Mouse (Mus musculus): Measurements from ENCODE around the gene Anxa2. TPM values are rescaled to one million over a fixed set of nuclear protein-coding genes. Genes with fewer than 3 reads are reported as not detected.
A peak's percentile ranks its signal among the peaks of the same experiment; 100 is the strongest.

The Anxa2 gene
- total RNA-seq, 2 experiments from 2014 or later: 90.8 to 119 TPM

DNA sequence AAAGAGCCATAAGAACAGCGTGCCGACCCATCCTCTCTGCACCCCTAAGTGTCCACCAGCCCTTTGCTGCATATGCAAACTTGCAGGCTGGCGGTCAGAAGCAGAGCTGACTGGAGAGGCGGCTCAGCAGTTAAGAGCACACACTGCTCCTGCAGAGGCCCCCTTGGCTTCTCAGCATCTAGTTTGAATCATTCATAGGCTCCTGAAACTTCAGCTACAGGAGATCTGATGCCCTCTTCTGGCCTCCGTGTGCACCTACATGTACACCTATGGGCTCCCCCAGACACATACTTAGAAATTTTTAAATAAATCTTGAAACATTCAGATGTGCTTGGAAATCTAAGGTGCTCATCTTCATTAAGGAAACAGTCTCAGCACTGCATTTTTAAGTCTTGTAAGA, 35.6 kb downstream of the Anxa2 start:
- intact Hi-C loops (cut with DNase I; ENCODE audit: low total_unique reads): loop anchor here (5.0 kb wide), 1 partner anchor 52 kb away; no protein-coding TSS in a partner anchor
- no peak for DNase-seq

DNA sequence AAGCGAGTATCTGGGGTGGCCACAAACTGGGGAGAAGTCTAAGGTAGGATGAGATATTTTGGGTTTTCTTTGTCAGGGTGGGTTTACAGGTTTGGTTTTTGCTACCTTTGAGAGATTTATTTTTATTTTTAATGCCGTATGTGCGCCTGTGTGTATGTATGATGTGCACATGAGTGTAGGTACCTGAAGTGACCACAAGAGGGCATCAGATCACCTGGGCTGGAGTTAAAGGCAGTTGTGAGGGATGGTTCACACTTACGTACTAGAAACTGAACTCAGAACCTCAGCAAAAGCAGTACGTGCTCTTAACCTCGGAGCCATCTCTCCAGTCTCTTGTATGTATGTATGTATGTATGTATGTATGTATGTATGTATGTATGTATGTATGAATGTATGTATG, 39.4 kb downstream of the Anxa2 start:
- intact Hi-C loops (cut with DNase I; ENCODE audit: low total_unique reads): no loop called here
- DNase-seq: no peak

DNA sequence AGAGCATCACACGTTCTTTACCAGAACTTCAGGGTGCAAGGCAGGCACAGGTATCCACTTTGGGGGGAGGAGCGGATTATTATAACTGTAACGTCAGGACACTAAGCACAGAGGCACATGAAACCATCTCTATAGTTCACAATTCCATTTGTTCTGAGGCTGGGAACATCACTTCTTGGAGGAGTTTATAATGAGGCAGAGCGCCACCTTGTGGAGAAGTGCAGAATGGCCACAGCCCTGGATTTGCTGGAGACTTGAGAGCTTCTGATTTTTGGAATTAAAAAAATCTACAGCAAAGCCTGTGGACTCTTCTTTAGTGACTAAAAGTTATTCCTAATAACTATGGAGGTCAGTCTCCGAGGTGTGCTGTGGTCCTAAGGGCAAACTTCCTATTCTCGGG, 49.1 kb downstream of the Anxa2 start:
- intact Hi-C loops (cut with DNase I; ENCODE audit: low total_unique reads): no loop called here
- peak; percentile 57 for DNase-seq

DNA sequence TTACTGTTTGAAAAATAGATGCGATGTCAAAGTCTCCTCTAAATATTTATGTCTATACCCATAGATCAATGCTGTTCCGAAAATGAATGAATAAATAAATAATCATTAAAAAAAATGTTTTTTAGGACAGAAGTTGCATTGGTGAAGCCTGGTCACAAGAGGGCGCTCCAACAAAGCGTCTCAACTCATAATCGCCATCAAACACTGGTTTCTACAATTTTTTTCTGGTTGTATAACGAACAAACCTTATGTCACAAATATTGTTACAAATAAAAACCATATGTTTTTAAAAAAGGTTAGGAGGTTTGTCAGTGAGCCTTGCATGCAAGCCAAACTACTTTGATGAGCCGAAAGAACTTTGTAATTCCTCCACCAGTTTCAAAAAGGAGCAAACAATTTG, 52.2 kb downstream of the Anxa2 start:
- intact Hi-C loops (cut with DNase I; ENCODE audit: low total_unique reads): no loop called here
- DNase-seq: peak; percentile 29

DNA sequence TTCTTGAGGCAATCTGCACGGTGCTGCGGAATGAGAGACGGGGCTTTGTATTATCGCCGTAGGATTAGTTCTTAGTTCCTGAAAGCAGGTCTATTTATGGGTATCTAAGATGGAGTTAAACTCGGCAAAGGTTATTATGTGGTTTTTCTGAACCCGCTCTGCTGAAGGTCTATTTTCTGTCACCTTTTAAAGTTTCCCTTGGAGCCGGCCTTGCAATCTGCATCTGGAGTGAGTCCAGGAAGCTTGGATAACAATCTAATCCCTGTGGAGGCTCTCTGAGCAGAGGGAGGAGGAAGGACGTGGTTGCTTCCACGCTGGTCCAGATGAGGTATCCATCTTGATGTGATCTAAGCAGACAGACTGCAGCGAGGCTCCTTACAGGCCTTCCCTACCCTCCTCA, 53.8 kb downstream of the Anxa2 start:
- intact Hi-C loops (cut with DNase I; ENCODE audit: low total_unique reads): no loop called here
- no peak for DNase-seq

DNA sequence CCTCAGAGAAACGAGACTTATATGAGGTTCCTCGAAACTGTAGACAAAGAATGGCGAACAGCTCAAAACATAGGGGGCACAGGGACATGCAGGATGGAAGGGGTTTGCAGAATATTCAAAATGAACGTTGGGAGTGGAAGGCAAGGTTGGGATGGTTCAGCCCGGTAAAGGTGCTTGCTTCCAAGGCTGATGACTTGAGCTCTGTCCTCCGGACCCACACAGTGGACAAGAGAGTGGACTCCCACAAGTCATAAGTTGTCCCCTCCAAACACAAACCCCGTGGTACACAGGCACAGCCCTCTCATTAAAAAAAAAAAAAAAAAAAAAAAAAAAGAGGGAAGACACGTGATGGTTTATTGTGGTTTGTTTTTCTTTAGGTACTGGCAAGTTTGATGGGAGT, 54.6 kb downstream of the Anxa2 start:
- intact Hi-C loops (cut with DNase I; ENCODE audit: low total_unique reads): no loop called here
- DNase-seq: no peak

DNA sequence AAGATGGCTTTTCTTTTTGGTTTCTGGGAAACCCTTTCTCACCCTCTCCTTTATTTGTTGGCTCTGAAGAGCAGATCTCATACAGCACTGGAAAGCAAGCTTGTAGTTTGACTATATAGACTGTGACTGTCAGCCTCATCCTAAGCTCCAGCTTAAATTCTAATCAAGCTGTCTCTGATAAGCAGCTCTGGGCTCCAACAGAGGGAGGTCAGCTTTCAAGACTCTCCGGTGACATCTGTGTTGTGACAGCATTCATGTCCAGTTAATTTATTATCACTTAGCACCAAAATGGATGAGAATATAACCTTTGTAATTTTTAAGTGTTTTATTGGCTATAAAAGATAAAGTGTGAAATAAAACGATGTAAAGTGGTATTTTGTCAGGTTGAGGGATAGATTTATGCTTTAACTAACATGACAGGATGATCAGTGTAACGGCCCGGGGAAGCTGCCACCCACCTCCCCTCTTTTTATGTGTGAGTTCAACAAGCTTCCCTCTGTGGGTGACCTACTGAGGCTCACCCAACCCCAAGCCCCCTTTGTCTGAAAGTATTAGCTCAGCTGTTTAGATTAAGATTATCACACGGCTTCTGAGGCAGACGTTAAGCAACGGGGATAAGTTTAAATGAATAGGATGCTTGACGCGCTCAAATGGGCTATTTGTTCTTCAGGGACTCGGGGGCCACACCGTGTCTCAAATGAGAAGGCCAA, 58.6 kb downstream of the Anxa2 start:
- intact Hi-C loops (cut with DNase I; ENCODE audit: low total_unique reads): no loop called here
- DNase-seq: no peak

DNA sequence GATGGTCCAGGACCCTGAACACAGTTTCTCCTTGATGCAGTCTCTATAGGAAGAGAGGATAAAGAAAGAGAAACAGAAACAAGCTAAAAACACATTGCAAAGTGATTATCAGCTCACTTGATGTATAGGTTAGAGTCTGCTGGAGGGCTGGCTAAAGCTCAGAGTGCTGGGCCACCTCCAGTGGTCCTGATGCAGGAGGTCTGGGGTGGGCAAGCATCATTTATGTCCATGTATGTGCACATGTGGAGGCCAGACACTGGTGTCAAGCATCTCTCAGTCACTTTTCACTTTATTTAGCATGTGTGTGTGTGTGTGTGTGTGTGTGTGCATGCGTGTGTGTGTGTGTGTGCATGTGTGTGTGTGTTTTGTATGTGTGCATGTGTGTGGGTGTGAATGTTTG, 59.3 kb downstream of the Anxa2 start:
- intact Hi-C loops (cut with DNase I; ENCODE audit: low total_unique reads): no loop called here

DNA sequence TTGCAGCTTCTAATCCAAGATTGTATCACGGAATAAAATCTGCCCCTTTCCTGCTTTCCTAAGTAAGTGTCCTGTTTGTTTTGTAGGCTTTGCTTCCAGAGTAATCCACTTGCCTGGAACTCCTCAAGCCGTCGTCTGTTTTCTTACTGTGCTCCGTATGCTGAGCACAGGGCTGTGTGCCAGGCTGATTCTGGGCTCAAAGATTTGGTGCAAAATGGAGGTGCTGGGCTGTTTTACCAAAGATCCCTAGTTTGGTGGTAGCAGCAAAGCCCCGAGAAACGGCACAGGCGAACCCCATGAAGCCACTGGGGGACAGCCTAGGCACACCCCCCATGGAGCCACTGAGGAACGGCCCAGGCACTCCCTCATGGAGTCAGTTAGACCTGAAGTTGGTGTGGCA, 60.8 kb downstream of the Anxa2 start:
- DNase-seq: no peak
- intact Hi-C loops (cut with DNase I; ENCODE audit: low total_unique reads): no loop called here

More for the DNA sequence above, 59.3 kb downstream of the Anxa2 start:
- DNase-seq: no peak

DNA sequence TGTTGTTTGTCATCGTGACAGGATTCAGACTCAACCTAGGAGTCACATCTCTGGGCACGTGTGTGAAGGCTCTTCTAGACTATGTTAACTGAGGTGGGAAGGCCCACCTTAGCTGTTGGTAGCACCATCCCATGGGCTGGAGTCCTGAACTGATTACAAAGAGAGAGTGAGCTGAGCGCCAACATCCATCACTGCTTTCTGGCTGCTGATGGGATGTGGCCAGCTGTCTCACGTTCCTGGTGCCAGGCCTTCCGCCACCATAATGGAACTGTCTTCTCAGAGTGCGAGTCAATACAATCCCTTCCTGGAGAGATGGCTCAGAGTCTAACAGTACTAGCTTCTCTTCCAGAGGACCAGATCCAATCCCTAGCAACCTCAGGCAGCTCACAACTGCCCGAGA, 62.0 kb downstream of the Anxa2 start:
- intact Hi-C loops (cut with DNase I; ENCODE audit: low total_unique reads): no loop called here
- DNase-seq: no peak

DNA sequence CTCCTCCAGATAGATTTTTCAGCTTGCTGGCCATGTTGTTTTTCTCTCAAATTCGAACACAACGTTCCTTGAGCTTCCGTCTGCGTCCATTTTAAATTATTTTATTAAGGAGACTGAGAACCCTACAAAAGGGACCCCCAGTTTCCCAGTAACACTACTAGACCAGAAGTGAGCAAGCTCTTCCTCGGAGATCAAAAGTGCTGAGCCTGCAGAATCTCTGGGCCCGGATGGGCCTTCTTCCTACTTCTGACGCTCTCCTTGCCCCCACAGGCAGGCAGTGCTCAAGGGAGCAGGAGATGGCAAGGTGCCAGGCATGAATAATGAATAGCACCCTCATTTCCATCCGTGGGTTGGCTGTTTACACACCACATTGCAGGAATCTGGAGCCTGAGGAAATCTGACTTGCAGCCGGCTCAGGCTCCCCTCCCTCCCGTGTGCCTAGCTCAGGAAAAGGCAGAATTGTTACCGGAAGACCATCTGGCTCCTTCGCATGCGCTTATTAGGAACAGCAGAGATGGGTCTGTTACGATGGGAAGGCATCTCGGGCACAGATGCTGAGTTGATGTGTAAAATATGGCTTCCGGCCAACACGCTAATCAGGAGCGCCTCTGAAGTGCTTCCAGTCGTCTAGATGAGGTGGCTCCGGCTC, 64.1 kb downstream of the Anxa2 start:
- intact Hi-C loops (cut with DNase I; ENCODE audit: low total_unique reads): no loop called here
- no peak for DNase-seq

Small RNA genes within 50 kb of the gene (microRNA-seq; reads per million reads assigned to microRNA genes)
- 1.5 to 1.9 reads per million in 2 experiments for gene Mir3109

Other genes with a start within 250 kb of the Anxa2 start
- 1 to 10 TPM; 5.0 to 6.4 TPM for gene Ice2, start 55.7 kb upstream of the Anxa2 start, total RNA-seq (2021)